Mouse (Mus musculus): ENCODE data around the gene Cyp2c37. TPM values are rescaled to one million over a fixed set of nuclear protein-coding genes. Genes with fewer than 3 reads are reported as not detected.
"Not testable (repeated sequence)": the region's sequence is repeated elsewhere in the genome, so short reads cannot be mapped to it uniquely, and the experiment has no call there.

The Cyp2c37 gene
- polyA plus RNA-seq (2015; fragmentation: Nextera tagmentation; extraction: Ambion mirVana), result not detected in 2 replicates

DNA sequence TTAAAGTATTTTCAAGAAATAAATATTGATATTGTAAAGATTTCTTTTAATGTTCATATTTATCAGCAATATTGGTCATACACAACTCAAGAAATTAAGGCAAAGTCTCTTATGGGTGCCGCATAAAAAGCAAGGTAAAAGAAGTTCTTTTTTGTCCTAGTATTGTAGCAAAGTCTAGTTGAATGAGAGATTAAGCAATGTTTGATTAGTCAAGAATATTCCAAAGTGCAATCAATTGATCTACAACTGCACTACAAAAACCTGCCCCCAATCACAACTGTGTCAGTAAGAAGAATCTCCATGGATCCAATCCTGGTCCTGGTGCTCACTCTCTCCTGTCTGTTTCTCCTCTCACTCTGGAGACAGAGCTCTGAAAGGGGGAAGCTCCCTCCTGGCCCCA is at the start of gene Cyp2c37:
Cyp2c37 (plus strand) TSS at position 285 of the 400 bp plus-strand sequence.
- not testable (repeated sequence) for H3K27me3 ChIP-seq (ENCODE audit: control insufficient read depth, insufficient read depth, low read length); ATAC-seq (replicated peaks; ENCODE audit: extremely low read depth, insufficient read depth, low FRiP score); H3K4me2 ChIP-seq (ENCODE audit: low read depth, low read length); H3K27ac ChIP-seq (ENCODE audit: low read length); H3K9ac ChIP-seq (ENCODE audit: low read length); H3K9me3 ChIP-seq (replicated peaks; ENCODE audit: control insufficient read depth, low read length); H3K4me3 ChIP-seq (ENCODE audit: low read length); H3K4me1 ChIP-seq (ENCODE audit: control insufficient read depth, insufficient read depth, low read length); H3K36me3 ChIP-seq (ENCODE audit: control insufficient read depth, insufficient read depth)
- WGBS, result 94% methylated on average over 1 of the region's 1 CpGs

DNA sequence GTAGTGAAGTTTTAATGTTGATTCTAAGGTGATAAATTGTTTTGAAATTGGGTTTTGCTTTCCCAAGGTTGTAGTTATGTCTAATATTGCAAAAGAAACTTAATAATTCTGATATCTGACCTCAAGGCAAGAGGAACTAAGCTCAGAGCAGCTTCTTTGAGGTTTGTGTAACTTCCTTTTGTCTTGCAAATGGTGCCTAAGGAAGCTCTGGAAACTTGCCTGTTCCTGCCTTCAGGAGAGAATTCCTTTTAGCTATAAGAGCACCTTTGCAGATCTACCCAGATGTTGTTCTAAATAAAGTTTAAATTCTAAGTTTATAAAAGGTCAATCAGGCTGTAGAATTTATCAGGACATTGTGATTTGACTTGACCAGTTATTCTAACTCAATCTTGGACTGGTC is 31.4 kb upstream of the Cyp2c37 start:
- not testable (repeated sequence) for ATAC-seq (replicated peaks; ENCODE audit: extremely low read depth, insufficient read depth, low FRiP score); H3K9me3 ChIP-seq (replicated peaks; ENCODE audit: control insufficient read depth, low read length); H3K36me3 ChIP-seq (ENCODE audit: control insufficient read depth, insufficient read depth); H3K4me3 ChIP-seq (ENCODE audit: low read length); H3K27me3 ChIP-seq (ENCODE audit: control insufficient read depth, insufficient read depth, low read length); H3K27ac ChIP-seq (ENCODE audit: low read length); H3K9ac ChIP-seq (ENCODE audit: low read length); H3K4me2 ChIP-seq (ENCODE audit: low read depth, low read length); H3K4me1 ChIP-seq (ENCODE audit: control insufficient read depth, insufficient read depth, low read length)

DNA sequence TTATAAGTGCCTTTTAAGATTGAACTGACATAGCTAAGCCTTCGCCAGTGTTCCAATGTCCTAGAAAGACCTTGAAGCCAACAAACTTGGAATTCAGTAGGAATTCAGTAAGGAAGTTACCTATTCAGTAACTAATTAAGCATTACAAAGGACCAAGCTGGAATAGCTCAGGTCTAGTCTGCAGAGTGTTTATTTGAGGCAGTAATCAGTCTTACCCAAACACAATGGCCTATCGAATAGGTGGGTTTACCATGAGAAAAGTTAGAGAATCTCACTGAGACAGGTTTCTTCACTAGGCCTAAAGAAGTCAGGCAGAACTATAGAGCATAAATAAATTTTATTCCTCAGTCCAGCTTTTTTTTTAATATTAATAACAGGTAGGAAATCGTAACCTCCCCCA is 21.1 kb upstream of the Cyp2c37 start:
- H3K4me1 ChIP-seq (ENCODE audit: control insufficient read depth, insufficient read depth, low read length); H3K27ac ChIP-seq (ENCODE audit: low read length); H3K36me3 ChIP-seq (ENCODE audit: control insufficient read depth, insufficient read depth); H3K9ac ChIP-seq (ENCODE audit: low read length); H3K4me2 ChIP-seq (ENCODE audit: low read depth, low read length); H3K9me3 ChIP-seq (replicated peaks; ENCODE audit: control insufficient read depth, low read length); ATAC-seq (replicated peaks; ENCODE audit: extremely low read depth, insufficient read depth, low FRiP score); H3K4me3 ChIP-seq (ENCODE audit: low read length); H3K27me3 ChIP-seq (ENCODE audit: control insufficient read depth, insufficient read depth, low read length): not testable (repeated sequence)
- 82% methylated on average over 3 of the region's 3 CpGs for WGBS

DNA sequence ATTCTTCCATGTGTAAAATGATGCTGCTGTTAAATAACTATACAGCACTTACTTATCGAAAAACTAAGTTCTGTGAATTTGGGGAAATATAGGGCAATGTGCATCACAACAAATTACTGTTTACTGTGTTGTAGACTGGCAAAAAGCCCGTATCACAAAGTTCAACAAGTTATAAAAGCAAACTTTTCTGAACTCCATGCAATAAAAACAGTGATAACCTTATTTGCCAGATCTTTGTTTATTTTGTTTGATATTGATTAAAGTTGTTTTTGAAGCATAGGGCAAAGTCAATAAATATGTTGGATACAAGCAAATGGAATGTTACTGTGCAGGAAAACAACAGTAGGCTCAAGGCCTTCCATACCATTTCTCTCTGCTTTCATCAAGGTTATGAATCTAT is 2.8 kb upstream of the Cyp2c37 start:
- no peak overlapping the region for H3K27ac ChIP-seq (ENCODE audit: low read length)
- no peaks in the 10 kb centered on the region for H3K27me3 ChIP-seq (ENCODE audit: control insufficient read depth, insufficient read depth, low read length)
- no peak overlapping the region for H3K4me3 ChIP-seq (ENCODE audit: low read length)
- H3K9ac ChIP-seq (ENCODE audit: low read length), result no peak overlapping the region
- 51% methylated on average over 2 of the region's 2 CpGs for WGBS
- H3K9me3 ChIP-seq (replicated peaks; ENCODE audit: control insufficient read depth, low read length), result no peaks in the 10 kb centered on the region
- no peak for ATAC-seq (replicated peaks; ENCODE audit: extremely low read depth, insufficient read depth, low FRiP score)
- H3K36me3 ChIP-seq (ENCODE audit: control insufficient read depth, insufficient read depth), result no peaks in the 10 kb centered on the region
- no peaks in the 10 kb centered on the region for H3K4me1 ChIP-seq (ENCODE audit: control insufficient read depth, insufficient read depth, low read length)
- H3K4me2 ChIP-seq (ENCODE audit: low read depth, low read length), result no peak overlapping the region

Other genes with a start within 250 kb of the Cyp2c37 start
- not detected in 2 replicates for gene Cyp2c40, start 179.6 kb upstream of the Cyp2c37 start, polyA plus RNA-seq (2015; fragmentation: Nextera tagmentation; extraction: Ambion mirVana)
- not detected in 2 replicates for gene Cyp2c69, start 105.6 kb upstream of the Cyp2c37 start, polyA plus RNA-seq (2015; fragmentation: Nextera tagmentation; extraction: Ambion mirVana)
- not detected in 2 replicates for gene Cyp2c54, start 81.4 kb downstream of the Cyp2c37 start, polyA plus RNA-seq (2015; fragmentation: Nextera tagmentation; extraction: Ambion mirVana)
- gene Cyp2c50, start 97.3 kb downstream of the Cyp2c37 start, polyA plus RNA-seq (2015; fragmentation: Nextera tagmentation; extraction: Ambion mirVana), result not detected in 2 replicates
- not detected in 2 replicates for gene Cyp2c70, start 194.9 kb downstream of the Cyp2c37 start, polyA plus RNA-seq (2015; fragmentation: Nextera tagmentation; extraction: Ambion mirVana)

All from heart, embryonic 16.5 days (tissue).